Mouse (Mus musculus): Measurements from ENCODE around the gene Fbxo31.

Gene Fbxo31

DNA sequence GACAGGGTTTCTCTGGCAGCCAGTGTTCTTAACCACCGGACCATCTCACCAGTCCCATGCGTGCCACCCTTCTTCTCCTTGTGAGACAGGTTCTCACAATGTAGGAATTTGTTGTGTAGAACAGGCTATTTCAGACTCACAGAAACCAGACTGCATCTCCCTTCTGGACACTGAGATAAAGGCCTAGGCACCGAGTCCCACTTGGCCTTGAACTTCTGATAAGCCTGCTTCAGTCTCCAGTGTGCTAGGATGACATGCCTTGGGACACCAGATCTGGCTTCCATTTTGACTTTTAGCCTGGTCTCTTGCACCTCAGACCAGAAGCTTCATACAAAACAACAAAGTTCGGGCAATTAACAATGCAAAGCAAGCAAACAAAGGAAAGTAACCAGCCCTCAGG lies 10.1 kb upstream of the Fbxo31 start:
- DNase-seq (ENCODE audit: low spot score): no peak

- DNase-seq (ENCODE audit: low spot score): peak; percentile 99
Observed at GRCm38 (mm10) chr8:121585159-121585825, 6.7 kb upstream of the Fbxo31 start.

DNA sequence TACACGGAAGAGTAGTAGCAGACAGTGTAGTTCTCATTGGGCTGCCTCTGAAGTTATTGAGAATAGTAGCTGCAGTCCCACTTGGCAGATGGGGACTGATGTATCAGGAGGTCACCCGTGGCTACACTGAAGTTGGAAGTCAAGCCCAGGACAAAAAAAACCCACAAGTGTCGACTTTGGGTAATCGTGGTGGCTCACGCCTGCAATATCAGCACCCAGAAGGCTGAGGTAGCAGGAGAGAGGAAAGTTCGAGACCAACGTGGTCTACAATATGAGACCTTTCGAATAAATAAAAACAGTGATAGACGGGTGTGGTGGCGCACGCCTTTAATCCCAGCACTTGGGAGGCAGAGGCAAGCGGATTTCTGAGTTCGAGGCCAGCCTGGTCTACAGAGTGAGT lies 6.1 kb upstream of the Fbxo31 start:
- no peak for DNase-seq (ENCODE audit: low spot score)

DNA sequence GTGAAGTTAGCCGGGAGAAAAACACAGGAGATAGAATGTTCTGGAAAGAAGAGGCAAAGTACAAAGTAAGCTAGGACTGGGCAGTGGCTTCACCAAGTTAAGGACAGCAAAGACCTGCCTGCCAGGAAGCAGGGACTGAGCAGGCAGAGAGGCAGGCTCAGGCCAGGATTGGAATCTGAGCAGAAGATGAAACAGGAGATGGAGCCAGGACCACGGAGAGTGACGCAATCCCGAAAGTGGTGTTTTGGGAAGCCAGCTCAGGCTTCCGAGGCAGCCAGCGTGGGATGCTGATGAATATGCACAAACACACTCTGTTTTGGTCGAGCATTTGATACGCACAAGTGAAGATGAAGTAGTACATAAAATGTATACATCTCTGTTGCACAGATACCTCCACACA lies 5.0 kb upstream of the Fbxo31 start:
- no peak for DNase-seq (ENCODE audit: low spot score)

- no peak for DNase-seq (ENCODE audit: low spot score)
Observed at GRCm38 (mm10) chr8:121580465-121580864, 1.9 kb upstream of the Fbxo31 start.

DNA sequence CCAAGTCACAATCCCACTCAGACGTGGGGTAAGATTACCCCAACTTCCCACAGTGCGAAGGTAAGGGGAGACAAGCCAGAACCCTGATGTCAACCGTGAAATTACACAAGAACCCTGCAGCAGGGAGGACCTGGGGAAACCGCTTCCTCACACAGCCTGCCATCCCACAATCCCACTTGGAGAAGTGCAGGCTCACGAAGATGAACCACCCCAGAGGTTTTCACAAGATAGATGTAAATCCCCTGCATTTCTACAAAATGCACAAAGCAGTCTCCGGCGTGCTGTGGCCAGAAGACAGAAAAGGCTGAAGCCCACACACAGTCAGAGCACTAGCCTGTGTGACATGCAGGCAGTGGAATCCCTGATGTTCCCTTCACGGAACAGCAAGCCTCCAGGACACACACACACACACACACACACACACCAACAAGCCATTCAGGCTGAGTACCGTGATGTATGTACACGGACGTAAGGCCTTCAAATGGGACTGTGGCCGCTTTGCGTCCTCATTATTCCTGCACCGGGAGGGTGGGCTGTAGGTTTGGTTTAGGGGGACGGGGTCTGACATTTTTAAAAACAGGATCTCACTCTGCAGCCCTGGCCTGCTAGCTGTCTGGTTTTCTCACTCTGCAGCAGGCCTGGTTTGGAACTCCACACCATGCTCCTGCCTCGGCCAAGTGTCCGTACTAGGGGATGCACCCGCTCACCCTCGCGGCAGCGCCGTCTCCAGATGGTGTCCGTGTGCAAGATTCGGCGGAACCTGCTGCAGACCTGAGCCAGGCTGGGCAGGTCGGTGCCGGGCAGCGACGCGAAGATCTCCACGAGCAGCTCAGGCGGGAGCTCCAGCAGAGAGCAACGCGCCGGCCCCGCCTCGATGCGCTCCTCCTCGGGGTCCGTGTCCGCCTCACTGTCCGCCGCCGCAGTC lies 593 bp downstream of the Fbxo31 start:
- DNase-seq (ENCODE audit: low spot score): no peak

DNA sequence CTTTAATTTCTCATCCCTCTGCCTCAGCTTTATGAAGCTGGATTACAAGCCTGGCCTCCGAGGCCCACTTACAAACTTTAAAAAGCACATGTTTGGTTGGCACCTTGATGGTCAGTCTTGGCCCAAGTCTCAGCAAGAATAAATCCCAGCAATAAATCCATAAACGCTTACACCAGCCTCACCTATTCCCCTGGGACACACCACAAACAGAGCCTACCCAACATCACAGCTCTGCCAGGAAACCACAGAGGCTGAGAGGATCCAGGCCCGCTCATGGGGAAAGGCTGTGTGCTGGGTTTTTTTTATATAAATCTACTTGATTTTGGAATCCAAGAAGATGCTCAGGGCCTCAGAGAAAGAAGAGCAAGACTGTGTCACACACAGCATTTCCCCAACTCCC lies 2.9 kb downstream of the Fbxo31 start:
- no peak for DNase-seq (ENCODE audit: low spot score)

GRCm38 (mm10) chr8:121573275-121573674 lies 5.3 kb downstream of the Fbxo31 start:
- DNase-seq (ENCODE audit: low spot score): no peak

DNA sequence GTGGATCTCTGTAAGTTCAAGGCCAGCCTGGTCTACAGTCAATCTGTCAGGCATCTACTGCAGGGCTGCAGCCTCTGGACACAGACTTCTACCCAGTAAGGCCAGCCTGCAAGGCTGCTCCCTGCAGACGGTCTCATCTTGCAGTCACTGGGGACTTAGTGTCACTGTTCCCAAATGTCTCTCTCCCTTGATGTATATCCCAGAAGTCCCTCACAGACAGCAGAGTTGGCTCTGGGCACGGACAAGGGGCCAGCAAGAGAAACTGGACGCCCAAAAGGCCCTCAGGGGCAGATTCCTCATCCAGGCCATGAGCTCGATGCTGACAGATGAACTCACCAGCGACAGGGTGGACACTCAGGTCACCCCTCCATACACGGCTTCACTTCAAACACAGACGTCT lies 6.5 kb downstream of the Fbxo31 start:
- no peak for DNase-seq (ENCODE audit: low spot score)

GRCm38 (mm10) chr8:121570801-121571200 lies 7.8 kb downstream of the Fbxo31 start:
- DNase-seq (ENCODE audit: low spot score): no peak

GRCm38 (mm10) chr8:121570335-121570734 lies 8.3 kb downstream of the Fbxo31 start:
- DNase-seq (ENCODE audit: low spot score): no peak

DNA sequence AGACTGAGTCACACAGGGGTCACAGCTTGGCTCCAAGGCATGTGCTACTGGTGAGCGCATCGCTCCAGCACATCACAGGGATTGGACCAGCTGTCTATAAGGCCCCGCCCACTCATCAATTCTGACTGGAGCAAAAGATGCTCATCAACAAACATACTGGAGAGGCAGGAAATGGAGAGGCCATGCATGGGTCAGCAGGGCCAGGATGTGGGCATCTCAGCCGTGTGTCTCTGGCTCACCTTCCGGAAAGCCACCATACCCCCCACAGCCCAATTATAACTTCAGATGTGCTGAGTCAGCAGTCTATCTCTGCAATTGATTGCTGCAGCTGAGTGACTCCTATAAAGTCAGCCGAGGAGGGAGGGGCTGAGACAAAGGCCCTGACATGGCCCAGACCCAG lies 10.3 kb downstream of the Fbxo31 start:
- DNase-seq (ENCODE audit: low spot score): no peak

- no peak for DNase-seq (ENCODE audit: low spot score)
Observed at GRCm38 (mm10) chr8:121563701-121564100, 14.9 kb downstream of the Fbxo31 start.

DNA sequence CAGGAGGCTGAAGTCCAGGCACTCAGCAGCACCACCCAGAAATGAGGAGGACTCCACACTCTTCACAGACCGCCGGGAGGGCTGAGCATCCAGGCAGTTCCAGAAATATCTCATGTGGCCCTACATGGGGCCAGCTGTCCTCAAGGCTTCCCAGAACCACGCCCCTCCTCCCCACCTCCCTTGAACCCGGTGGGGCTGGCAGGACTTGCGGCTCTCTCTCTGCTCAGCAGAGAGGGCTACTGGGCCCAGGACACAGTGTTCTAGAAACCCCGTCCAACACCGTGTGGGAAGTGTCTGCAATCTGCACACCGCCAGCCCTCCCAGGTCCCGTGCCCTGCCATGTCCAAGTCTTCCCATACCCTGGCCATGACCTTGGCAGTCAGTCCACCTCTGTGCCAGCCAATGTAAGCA lies 15.7 kb downstream of the Fbxo31 start:
- DNase-seq (ENCODE audit: low spot score): no peak

DNA sequence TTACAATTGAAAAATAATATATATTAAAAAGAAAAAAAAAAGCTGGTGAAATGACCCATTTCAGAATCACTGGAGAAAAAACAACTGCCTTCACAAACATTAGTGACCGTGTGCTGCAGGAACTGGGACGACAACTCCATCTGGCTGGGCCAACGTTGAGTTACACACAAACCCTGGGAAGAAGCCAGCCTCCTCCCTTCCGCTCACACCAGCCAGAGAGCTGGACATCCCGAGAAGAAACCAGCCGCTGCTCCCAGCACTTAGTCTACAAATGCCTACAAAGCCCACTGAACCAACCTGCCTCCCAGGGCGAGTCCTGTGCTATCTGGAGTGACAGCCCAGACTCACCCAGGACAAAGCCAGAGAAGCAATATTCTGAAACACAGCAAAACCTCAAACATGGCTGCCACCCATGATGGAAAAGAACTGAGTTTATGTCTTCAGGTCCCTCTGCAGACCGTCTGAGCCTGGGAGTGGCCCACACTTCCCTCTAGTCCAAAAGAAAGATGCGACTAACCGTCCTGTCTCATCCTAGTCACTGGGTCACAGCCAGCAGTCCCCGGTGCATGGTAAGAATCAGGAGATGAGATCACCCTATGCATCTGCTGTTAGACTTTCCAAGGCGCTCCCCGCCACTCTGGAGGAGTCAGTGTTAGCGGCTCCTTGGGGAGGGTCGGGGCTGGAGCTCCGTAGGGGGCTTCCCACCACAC lies 16.8 kb downstream of the Fbxo31 start:
- DNase-seq (ENCODE audit: low spot score): no peak

DNA sequence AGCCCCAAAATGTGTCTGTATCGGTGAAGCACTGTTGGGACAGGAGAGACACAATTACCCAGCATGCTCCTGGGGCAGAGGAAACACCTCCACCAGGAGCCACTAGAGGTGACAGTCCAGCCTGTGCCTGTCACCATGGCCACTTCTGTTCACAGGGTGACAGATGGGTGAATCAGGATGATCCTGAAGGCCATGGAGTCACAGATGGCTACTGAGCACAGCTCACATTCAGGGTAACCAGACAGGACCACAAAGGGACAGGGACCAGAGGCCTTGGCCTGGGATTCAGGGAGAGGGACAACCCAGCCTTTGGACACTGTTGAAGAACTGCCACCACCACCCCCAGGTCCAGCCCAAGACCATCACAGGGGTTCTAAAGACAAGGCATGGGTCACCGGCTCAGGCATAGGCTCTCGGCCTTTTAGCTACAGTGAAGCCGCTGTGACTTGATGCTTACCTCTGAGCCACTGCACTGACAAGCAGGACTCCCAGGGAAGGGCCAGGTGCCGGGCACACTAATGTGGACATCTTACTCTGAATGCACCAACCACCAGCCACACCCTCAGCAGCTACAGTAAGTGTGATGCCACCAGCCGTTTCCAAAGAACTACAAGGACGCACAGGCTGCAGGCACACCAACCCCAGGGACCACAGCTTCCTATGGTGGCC lies 18.0 kb downstream of the Fbxo31 start:
- no peak for DNase-seq (ENCODE audit: low spot score)

- no peak for DNase-seq (ENCODE audit: low spot score)
Observed at GRCm38 (mm10) chr8:121559801-121560200, 18.8 kb downstream of the Fbxo31 start.

- DNase-seq (ENCODE audit: low spot score): no peak
Observed at GRCm38 (mm10) chr8:121558538-121558937, 20.1 kb downstream of the Fbxo31 start.

GRCm38 (mm10) chr8:121557746-121558145 lies 20.9 kb downstream of the Fbxo31 start:
- DNase-seq (ENCODE audit: low spot score): no peak

DNA sequence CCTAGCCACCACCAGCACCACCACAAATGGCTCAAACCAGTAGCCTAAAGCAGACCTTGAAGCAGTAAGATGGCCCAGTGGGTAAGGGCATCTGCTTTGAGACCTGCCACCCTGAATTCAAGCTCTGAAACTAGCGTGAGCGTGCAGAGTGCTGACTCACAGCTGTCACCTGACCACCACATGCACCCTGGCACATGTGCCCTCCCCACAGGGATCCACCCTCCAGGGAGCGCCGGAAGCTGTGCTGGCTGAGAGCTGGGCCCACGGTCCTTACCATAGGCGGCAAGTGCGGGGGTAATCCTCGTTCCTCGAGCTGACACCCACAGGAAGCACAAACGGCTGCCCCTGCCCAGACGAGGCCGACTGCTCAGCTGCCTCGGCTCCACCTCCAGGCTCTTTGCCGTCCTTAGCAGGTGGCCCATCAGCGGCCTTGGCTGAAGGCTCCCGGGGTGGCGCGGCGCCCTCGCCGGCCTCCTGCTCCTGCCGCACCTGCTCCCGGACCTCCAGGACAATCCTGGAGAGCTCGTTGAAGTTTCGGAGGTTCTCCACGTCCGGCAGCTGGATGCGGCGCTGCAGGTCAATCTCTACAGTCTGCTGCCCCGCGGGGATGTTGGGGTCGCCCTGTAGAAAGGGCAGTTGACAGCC lies 24.7 kb downstream of the Fbxo31 start:
- no peak for DNase-seq (ENCODE audit: low spot score)

DNA sequence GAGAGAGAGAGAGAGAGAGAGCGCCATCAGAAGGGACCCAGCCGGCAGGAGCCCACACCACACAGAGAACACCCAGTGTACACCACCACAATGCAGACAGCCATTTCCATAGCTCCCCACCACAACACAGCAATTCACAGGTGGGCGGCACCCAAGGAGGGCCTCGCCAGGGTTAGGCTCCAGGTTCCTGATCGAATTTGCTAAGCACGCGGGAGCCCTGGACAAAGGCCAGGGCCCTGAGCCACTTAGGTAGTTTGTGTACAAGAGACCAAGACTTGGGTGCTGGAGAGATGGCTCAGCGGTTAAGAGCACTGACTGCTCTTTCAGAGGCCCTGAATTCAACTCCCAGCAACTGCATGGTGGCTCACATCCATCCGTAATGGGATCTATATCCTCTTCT lies 26.1 kb downstream of the Fbxo31 start:
- no peak for DNase-seq (ENCODE audit: low spot score)
